Mouse (Mus musculus): ENCODE measurements around the gene Ano7. TPM values are rescaled to one million over a fixed set of nuclear protein-coding genes. Genes with fewer than 3 reads are reported as not detected.

The Ano7 gene
- polyA plus RNA-seq (2016; fragmentation: Nextera tagmentation; extraction: Ambion mirVana): 0.28 and 0.71 TPM in 2 replicates

GRCm38 (mm10) chr1:93373665-93374064, at the start of gene Ano7:
TSS of gene Ano7 (plus strand) at chr1:93373930.
- Histone ChIP-seq H3K36me3 (no peaks in the 10 kb centered on the region; the same call in 1 of the 2 replicates), H3K4me2 (replicated peaks) (no peak within 1 kb of the TSS), H3K27ac (no peak within 1 kb of the TSS), H3K4me3 (no peak within 1 kb of the TSS), H3K9me3 (no peaks in the 10 kb centered on the region), H3K4me1 (no peaks in the 10 kb centered on the region), H3K9ac (no peak within 1 kb of the TSS), H3K27me3 (replicated peaks) (no peaks in the 10 kb centered on the region)
- no peak for ATAC-seq (ENCODE audit: low FRiP score, low read depth)
- WGBS: 78% methylated on average over 4 of the region's 4 CpGs

GRCm38 (mm10) chr1:93323973-93324372, 49.8 kb upstream of the Ano7 start:
- peaks cover 73% of the 10 kb centered on the region for H3K36me3 ChIP-seq
- H3K27me3 ChIP-seq (replicated peaks): no peaks in the 10 kb centered on the region
- no peak overlapping the region for H3K27ac ChIP-seq
- no peak overlapping the region for H3K4me3 ChIP-seq
- H3K9ac ChIP-seq: no peak overlapping the region
- no peak for ATAC-seq (ENCODE audit: low FRiP score, low read depth)
- WGBS: 92% methylated on average over 6 of the region's 6 CpGs
- no peaks in the 10 kb centered on the region for H3K4me1 ChIP-seq
- H3K4me2 ChIP-seq (replicated peaks): no peak overlapping the region
- no peaks in the 10 kb centered on the region for H3K9me3 ChIP-seq

- H3K9ac ChIP-seq: no peak overlapping the region
- no peaks in the 10 kb centered on the region for H3K4me1 ChIP-seq
- H3K9me3 ChIP-seq: no peaks in the 10 kb centered on the region
- ATAC-seq (ENCODE audit: low FRiP score, low read depth): no peak
- H3K27me3 ChIP-seq (replicated peaks): no peaks in the 10 kb centered on the region
- 90% methylated on average over 3 of the region's 3 CpGs for WGBS
- H3K4me3 ChIP-seq: no peak overlapping the region
- no peak overlapping the region for H3K27ac ChIP-seq
- no peak overlapping the region for H3K4me2 ChIP-seq (replicated peaks)
- H3K36me3 ChIP-seq: peaks cover 52% of the 10 kb centered on the region
Measured at GRCm38 (mm10) chr1:93326446-93326845, 47.3 kb upstream of the Ano7 start.

- Histone ChIP-seq H3K36me3 (peaks cover 22% of the 10 kb centered on the region), H3K4me1 (no peaks in the 10 kb centered on the region), H3K27ac (no peak overlapping the region), H3K9me3 (no peaks in the 10 kb centered on the region), H3K9ac (no peak overlapping the region), H3K4me3 (no peak overlapping the region), H3K4me2 (replicated peaks) (no peak overlapping the region), H3K27me3 (replicated peaks) (no peaks in the 10 kb centered on the region)
- ATAC-seq (ENCODE audit: low FRiP score, low read depth): no peak
- WGBS: 83% methylated on average over 2 of the region's 2 CpGs
Measured at GRCm38 (mm10) chr1:93334621-93335020, 39.1 kb upstream of the Ano7 start.

GRCm38 (mm10) chr1:93342648-93343503, 30.9 kb upstream of the Ano7 start, which contains the start of the genes Ppp1r7 and Pask:
TSS of gene Ppp1r7 (plus strand) at chr1:93342854.
TSS of gene Pask (minus strand) at chr1:93343482.
- peak within 1 kb of the TSS; percentile 85 for H3K4me2 ChIP-seq (replicated peaks)
- under 1% methylated on average over 63 of the region's 63 CpGs for WGBS
- no peaks in the 10 kb centered on the region for H3K27me3 ChIP-seq (replicated peaks)
- H3K9me3 ChIP-seq: no peaks in the 10 kb centered on the region
- ATAC-seq (ENCODE audit: low FRiP score, low read depth): peak; percentile 97
- peaks cover 15% of the 10 kb centered on the region; the same call in 1 of the 2 replicates for H3K36me3 ChIP-seq
- H3K9ac ChIP-seq: peak within 1 kb of the TSS; percentile 81
- H3K27ac ChIP-seq: no peak within 1 kb of the TSS
- peak within 1 kb of the TSS; percentile 89 for H3K4me3 ChIP-seq
- peaks cover 19% of the 10 kb centered on the region for H3K4me1 ChIP-seq

GRCm38 (mm10) chr1:93343504-93344047, 30.2 kb upstream of the Ano7 start:
- no peak overlapping the region for H3K27ac ChIP-seq
- ATAC-seq (ENCODE audit: low FRiP score, low read depth): peak; percentile 98
- WGBS: under 1% methylated on average over 39 of the region's 39 CpGs
- no peaks in the 10 kb centered on the region for H3K27me3 ChIP-seq (replicated peaks)
- peak overlapping the region; percentile 85 for H3K4me2 ChIP-seq (replicated peaks)
- peak overlapping the region; percentile 81 for H3K9ac ChIP-seq
- H3K9me3 ChIP-seq: no peaks in the 10 kb centered on the region
- H3K4me3 ChIP-seq: peak overlapping the region; percentile 89
- peaks cover 20% of the 10 kb centered on the region; the same call in 1 of the 2 replicates for H3K36me3 ChIP-seq
- H3K4me1 ChIP-seq: peaks cover 19% of the 10 kb centered on the region

GRCm38 (mm10) chr1:93347176-93347575, 26.6 kb upstream of the Ano7 start:
- Histone ChIP-seq H3K4me1 (peaks cover 10% of the 10 kb centered on the region), H3K9me3 (no peaks in the 10 kb centered on the region), H3K36me3 (peaks cover 47% of the 10 kb centered on the region), H3K4me3 (no peak overlapping the region), H3K4me2 (replicated peaks) (no peak overlapping the region), H3K27ac (no peak overlapping the region), H3K27me3 (replicated peaks) (no peaks in the 10 kb centered on the region), H3K9ac (no peak overlapping the region)
- WGBS: 94% methylated on average over 5 of the region's 5 CpGs
- no peak for ATAC-seq (ENCODE audit: low FRiP score, low read depth)

GRCm38 (mm10) chr1:93349701-93350100, 24.0 kb upstream of the Ano7 start:
- H3K4me3 ChIP-seq: no peak overlapping the region
- H3K27me3 ChIP-seq (replicated peaks): no peaks in the 10 kb centered on the region
- 17% methylated on average over 4 of the region's 4 CpGs for WGBS
- peaks cover under 1% of the 10 kb centered on the region for H3K4me1 ChIP-seq
- no peak overlapping the region for H3K4me2 ChIP-seq (replicated peaks)
- no peak overlapping the region for H3K27ac ChIP-seq
- no peak for ATAC-seq (ENCODE audit: low FRiP score, low read depth)
- H3K36me3 ChIP-seq: peaks cover 70% of the 10 kb centered on the region
- H3K9me3 ChIP-seq: no peaks in the 10 kb centered on the region
- H3K9ac ChIP-seq: no peak overlapping the region

GRCm38 (mm10) chr1:93352724-93353123, 21.0 kb upstream of the Ano7 start:
- Histone ChIP-seq H3K9ac (no peak overlapping the region), H3K27ac (no peak overlapping the region), H3K4me3 (no peak overlapping the region), H3K27me3 (replicated peaks) (no peaks in the 10 kb centered on the region), H3K4me1 (no peaks in the 10 kb centered on the region), H3K36me3 (peaks cover 84% of the 10 kb centered on the region), H3K4me2 (replicated peaks) (no peak overlapping the region), H3K9me3 (no peaks in the 10 kb centered on the region)
- 89% methylated on average over 2 of the region's 2 CpGs for WGBS
- no peak for ATAC-seq (ENCODE audit: low FRiP score, low read depth)

GRCm38 (mm10) chr1:93362661-93363060, 11.1 kb upstream of the Ano7 start:
- Histone ChIP-seq H3K36me3 (peaks cover 80% of the 10 kb centered on the region), H3K27me3 (replicated peaks) (no peaks in the 10 kb centered on the region)
- 93% methylated on average over 4 of the region's 4 CpGs for WGBS

GRCm38 (mm10) chr1:93365641-93366040, 8.1 kb upstream of the Ano7 start:
- no peak overlapping the region for H3K4me3 ChIP-seq
- no peaks in the 10 kb centered on the region for H3K9me3 ChIP-seq
- H3K9ac ChIP-seq: no peak overlapping the region
- ATAC-seq (ENCODE audit: low FRiP score, low read depth): no peak
- H3K4me1 ChIP-seq: no peaks in the 10 kb centered on the region
- no peak overlapping the region for H3K27ac ChIP-seq
- H3K36me3 ChIP-seq: peaks cover 62% of the 10 kb centered on the region
- H3K4me2 ChIP-seq (replicated peaks): no peak overlapping the region
- no peaks in the 10 kb centered on the region for H3K27me3 ChIP-seq (replicated peaks)
- whole genome bisulfite sequencing: 94% methylated on average over 6 of the region's 6 CpGs

More at GRCm38 (mm10) chr1:93362661-93363060, 11.1 kb upstream of the Ano7 start:
- ATAC-seq (ENCODE audit: low FRiP score, low read depth): no peak
- H3K9me3 ChIP-seq: no peaks in the 10 kb centered on the region
- no peak overlapping the region for H3K4me2 ChIP-seq (replicated peaks)
- no peak overlapping the region for H3K9ac ChIP-seq
- H3K4me1 ChIP-seq: no peaks in the 10 kb centered on the region
- no peak overlapping the region for H3K27ac ChIP-seq
- H3K4me3 ChIP-seq: no peak overlapping the region

- Histone ChIP-seq H3K36me3 (no peaks in the 10 kb centered on the region), H3K9ac (no peak overlapping the region), H3K27ac (no peak overlapping the region), H3K27me3 (replicated peaks) (no peaks in the 10 kb centered on the region), H3K9me3 (no peaks in the 10 kb centered on the region), H3K4me3 (no peak overlapping the region), H3K4me2 (replicated peaks) (no peak overlapping the region), H3K4me1 (no peaks in the 10 kb centered on the region)
- ATAC-seq (ENCODE audit: low FRiP score, low read depth): no peak
- WGBS: 77% methylated on average over 5 of the region's 5 CpGs
Measured at GRCm38 (mm10) chr1:93377307-93377706, 3.6 kb downstream of the Ano7 start.
